Mouse (Mus musculus): ENCODE data around the gene Nab2. TPM values are rescaled to one million over a fixed set of nuclear protein-coding genes. Genes with fewer than 3 reads are reported as not detected.
"Not testable (repeated sequence)": the region's sequence is repeated elsewhere in the genome, so short reads cannot be mapped to it uniquely, and the experiment has no call there.

Gene Nab2
- polyA plus RNA-seq, 1 experiment = 40.3 TPM

GRCm38 (mm10) chr10:127665366-127666181 lies 2.8 kb downstream of the Nab2 start:
- peaks cover 6% of the 10 kb centered on the region; the same call in 1 of the 2 replicates for H3K4me1 ChIP-seq (ENCODE audit: control insufficient read depth, insufficient read depth, low read length)

DNA sequence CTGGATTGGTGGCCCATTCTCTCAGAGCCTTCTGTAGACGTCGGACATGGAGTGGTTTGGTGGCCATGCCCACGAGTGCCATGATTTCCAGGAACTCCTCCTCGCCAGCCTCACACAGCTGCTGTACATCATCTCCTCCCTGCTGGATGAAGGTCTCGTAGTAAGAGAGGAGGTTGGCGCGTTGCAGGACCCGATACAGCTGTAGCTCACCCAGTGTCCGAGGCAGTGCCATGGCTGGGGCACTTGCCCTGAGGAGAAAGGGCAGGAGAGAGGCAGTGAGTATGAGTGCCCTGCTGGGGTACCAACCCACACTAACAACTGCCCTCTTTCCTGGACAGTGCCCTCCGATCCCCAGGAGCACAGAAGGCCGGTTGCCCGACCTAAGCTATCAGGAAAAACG lies 3.5 kb downstream of the Nab2 start:
- TF ChIP-seq CTCF (IDR thresholded peaks at IDR 0.05; ENCODE audit: extremely low read depth, insufficient read depth, low read length) = no peak
- no peak for TF ChIP-seq POLR2A (IDR thresholded peaks at IDR 0.05; ENCODE audit: extremely low read depth, insufficient read depth, low read length)
- H3K4me1 ChIP-seq (ENCODE audit: control insufficient read depth, insufficient read depth, low read length) = peaks cover 6% of the 10 kb centered on the region; the same call in 1 of the 2 replicates
- H3K4me3 ChIP-seq (ENCODE audit: insufficient read depth, low read length) = peak overlapping the region; percentile 98
- H3K27ac ChIP-seq (ENCODE audit: insufficient read depth, low read length) = no peak overlapping the region

More at GRCm38 (mm10) chr10:127665366-127666181, 2.8 kb downstream of the Nab2 start:
- TF ChIP-seq CTCF (IDR thresholded peaks at IDR 0.05; ENCODE audit: extremely low read depth, insufficient read depth, low read length) (no peak), POLR2A (IDR thresholded peaks at IDR 0.05; ENCODE audit: extremely low read depth, insufficient read depth, low read length) (no peak)
- Histone ChIP-seq H3K27ac (ENCODE audit: insufficient read depth, low read length) (peak overlapping the region; percentile 99), H3K4me3 (ENCODE audit: insufficient read depth, low read length) (peak overlapping the region; percentile 98)

DNA sequence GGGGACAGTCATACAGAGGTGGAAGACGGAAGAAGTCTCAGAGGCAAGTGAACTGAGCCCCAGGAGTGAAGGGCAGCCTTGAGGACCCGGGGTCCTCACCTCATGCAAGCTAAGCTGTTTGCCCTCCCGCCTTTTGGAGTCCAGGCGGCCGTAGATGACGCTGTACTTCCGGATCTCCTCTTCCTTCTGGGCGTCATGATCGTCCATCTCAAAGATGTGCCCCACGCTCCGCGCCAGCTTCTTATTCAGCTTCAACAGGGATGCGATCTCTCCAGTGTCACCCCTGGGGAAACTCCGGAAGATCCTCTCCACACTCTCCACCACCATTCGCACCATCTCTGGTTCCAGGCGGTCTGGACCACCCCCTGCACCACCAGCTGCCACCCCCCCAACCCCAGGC lies 4.2 kb downstream of the Nab2 start:
- peak overlapping the region; percentile 98; the same call in 1 of the 2 replicates for H3K4me3 ChIP-seq (ENCODE audit: insufficient read depth, low read length)
- H3K27ac ChIP-seq (ENCODE audit: insufficient read depth, low read length) = no peak overlapping the region
- H3K4me1 ChIP-seq (ENCODE audit: control insufficient read depth, insufficient read depth, low read length) = peaks cover 6% of the 10 kb centered on the region; the same call in 1 of the 2 replicates
- TF ChIP-seq CTCF (IDR thresholded peaks at IDR 0.05; ENCODE audit: extremely low read depth, insufficient read depth, low read length) (no peak), POLR2A (IDR thresholded peaks at IDR 0.05; ENCODE audit: extremely low read depth, insufficient read depth, low read length) (no peak)

GRCm38 (mm10) chr10:127663590-127663989 lies 4.8 kb downstream of the Nab2 start:
- no peak for TF ChIP-seq POLR2A (IDR thresholded peaks at IDR 0.05; ENCODE audit: extremely low read depth, insufficient read depth, low read length)
- TF ChIP-seq CTCF (IDR thresholded peaks at IDR 0.05; ENCODE audit: extremely low read depth, insufficient read depth, low read length) = no peak
- no peak overlapping the region for H3K27ac ChIP-seq (ENCODE audit: insufficient read depth, low read length)
- peaks cover 6% of the 10 kb centered on the region; the same call in 1 of the 2 replicates for H3K4me1 ChIP-seq (ENCODE audit: control insufficient read depth, insufficient read depth, low read length)
- peak overlapping the region; percentile 98; the same call in 1 of the 2 replicates for H3K4me3 ChIP-seq (ENCODE audit: insufficient read depth, low read length)

- H3K4me1 ChIP-seq (ENCODE audit: control insufficient read depth, insufficient read depth, low read length) = peaks cover 6% of the 10 kb centered on the region; the same call in 1 of the 2 replicates
- no peak for TF ChIP-seq POLR2A (IDR thresholded peaks at IDR 0.05; ENCODE audit: extremely low read depth, insufficient read depth, low read length)
- TF ChIP-seq CTCF (IDR thresholded peaks at IDR 0.05; ENCODE audit: extremely low read depth, insufficient read depth, low read length) = no peak
- peak overlapping the region; percentile 16 for H3K4me3 ChIP-seq (ENCODE audit: insufficient read depth, low read length)
- peak overlapping the region; percentile 91 for H3K27ac ChIP-seq (ENCODE audit: insufficient read depth, low read length)
Measured at GRCm38 (mm10) chr10:127662666-127663253, 5.6 kb downstream of the Nab2 start.

DNA sequence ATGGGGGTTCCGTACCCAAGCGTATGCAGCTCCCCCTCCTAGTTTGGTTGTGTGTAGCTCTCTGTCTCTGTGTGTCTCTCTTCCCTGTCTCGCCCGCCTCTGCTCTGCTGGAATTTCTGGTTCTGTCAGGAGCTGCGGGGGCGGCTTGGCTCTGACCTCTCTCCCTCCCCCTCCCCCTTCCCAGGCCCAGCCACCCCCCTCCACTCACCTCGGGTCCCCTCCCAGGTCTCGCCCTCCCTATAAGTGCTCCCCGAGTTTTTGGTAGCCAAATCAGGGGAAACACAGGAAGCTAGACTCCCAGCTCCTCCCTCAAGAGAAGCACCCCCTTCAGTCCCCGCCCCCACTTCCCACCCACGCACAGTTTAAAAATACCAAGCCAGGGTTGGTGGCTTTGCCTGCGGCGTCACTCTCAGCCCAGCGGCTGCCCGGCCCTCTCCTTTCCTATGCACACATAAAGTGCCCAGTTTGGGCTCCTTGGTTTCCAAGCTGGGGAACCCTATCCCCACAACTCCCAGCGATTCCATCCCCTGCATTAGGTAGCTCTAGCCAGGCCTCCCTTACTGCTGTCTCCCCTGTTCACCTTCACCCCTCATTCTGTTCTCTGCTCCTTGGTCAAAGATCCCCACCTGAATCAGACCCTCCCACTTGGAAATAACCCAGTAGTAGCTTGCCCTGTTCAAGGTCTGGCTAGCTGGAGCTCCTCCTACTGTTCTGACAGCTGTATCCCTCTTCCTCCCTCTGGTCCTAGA lies 6.3 kb downstream of the Nab2 start:
- peak overlapping the region; percentile 91 for H3K27ac ChIP-seq (ENCODE audit: insufficient read depth, low read length)
- peaks cover 4% of the 10 kb centered on the region; the same call in 1 of the 2 replicates for H3K4me1 ChIP-seq (ENCODE audit: control insufficient read depth, insufficient read depth, low read length)
- 0 out of 2 replicates have a peak, but pooled peaks have one; percentile 38 for TF ChIP-seq POLR2A (IDR thresholded peaks at IDR 0.05; ENCODE audit: extremely low read depth, insufficient read depth, low read length)
- TF ChIP-seq CTCF (IDR thresholded peaks at IDR 0.05; ENCODE audit: extremely low read depth, insufficient read depth, low read length) = no peak
- H3K4me3 ChIP-seq (ENCODE audit: insufficient read depth, low read length) = peak overlapping the region; percentile 16

GRCm38 (mm10) chr10:127661291-127661914 lies 7.0 kb downstream of the Nab2 start:
- Histone ChIP-seq H3K4me3 (ENCODE audit: insufficient read depth, low read length) (no peak overlapping the region; the same call in 1 of the 2 replicates), H3K4me1 (ENCODE audit: control insufficient read depth, insufficient read depth, low read length) (peaks cover 4% of the 10 kb centered on the region; the same call in 1 of the 2 replicates), H3K27ac (ENCODE audit: insufficient read depth, low read length) (peak overlapping the region; percentile 43)
- TF ChIP-seq POLR2A (IDR thresholded peaks at IDR 0.05; ENCODE audit: extremely low read depth, insufficient read depth, low read length) = no peak
- no peak for TF ChIP-seq CTCF (IDR thresholded peaks at IDR 0.05; ENCODE audit: extremely low read depth, insufficient read depth, low read length)

DNA sequence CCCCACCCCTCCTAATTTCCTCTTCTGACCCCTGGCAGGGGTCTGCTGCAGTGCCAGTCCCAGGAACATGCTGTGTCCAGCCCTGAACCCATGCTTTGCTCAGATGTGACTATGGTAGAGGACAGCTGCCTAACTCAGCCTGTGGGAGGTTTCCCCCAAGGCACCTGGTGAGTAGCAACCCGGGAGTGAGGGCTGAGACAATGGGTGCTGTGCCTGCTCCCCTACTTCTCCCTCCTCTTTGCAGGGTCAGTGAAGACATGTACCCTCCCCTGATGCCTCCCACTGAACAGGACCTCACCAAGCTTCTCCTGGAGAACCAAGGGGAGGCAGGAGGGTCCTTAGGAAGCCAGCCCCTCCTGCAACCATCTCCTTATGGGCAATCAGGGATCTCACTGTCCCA lies 8.8 kb downstream of the Nab2 start:
- TF ChIP-seq POLR2A (IDR thresholded peaks at IDR 0.05; ENCODE audit: extremely low read depth, insufficient read depth, low read length) (no peak), CTCF (IDR thresholded peaks at IDR 0.05; ENCODE audit: extremely low read depth, insufficient read depth, low read length) (no peak)
- Histone ChIP-seq H3K4me1 (ENCODE audit: control insufficient read depth, insufficient read depth, low read length) (peaks cover 4% of the 10 kb centered on the region; the same call in 1 of the 2 replicates), H3K27ac (ENCODE audit: insufficient read depth, low read length) (no peak overlapping the region), H3K4me3 (ENCODE audit: insufficient read depth, low read length) (no peak overlapping the region)

DNA sequence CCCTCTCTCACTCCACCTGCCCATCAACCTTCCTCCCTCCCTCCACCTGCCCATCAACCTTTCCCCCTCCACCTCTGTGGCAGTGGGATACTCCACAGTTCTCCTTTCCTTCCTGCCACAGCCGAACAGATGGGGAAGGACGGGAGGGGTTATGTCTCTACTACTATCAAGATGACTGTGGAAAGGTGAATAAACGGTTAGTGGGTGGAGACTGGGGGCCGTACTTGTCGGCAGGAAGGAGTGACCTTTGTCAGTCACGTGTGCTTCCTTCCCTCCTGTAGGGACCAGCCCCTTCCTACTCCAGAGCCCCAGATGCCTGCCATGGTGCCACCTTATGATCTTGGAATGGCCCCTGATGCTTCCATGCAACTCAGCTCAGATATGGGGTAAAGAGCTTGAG lies 10.3 kb downstream of the Nab2 start:
- TF ChIP-seq POLR2A (IDR thresholded peaks at IDR 0.05; ENCODE audit: extremely low read depth, insufficient read depth, low read length) (no peak), CTCF (IDR thresholded peaks at IDR 0.05; ENCODE audit: extremely low read depth, insufficient read depth, low read length) (no peak)
- Histone ChIP-seq H3K4me3 (ENCODE audit: insufficient read depth, low read length) (no peak overlapping the region), H3K27ac (ENCODE audit: insufficient read depth, low read length) (no peak overlapping the region), H3K4me1 (ENCODE audit: control insufficient read depth, insufficient read depth, low read length) (peaks cover 4% of the 10 kb centered on the region; the same call in 1 of the 2 replicates)

DNA sequence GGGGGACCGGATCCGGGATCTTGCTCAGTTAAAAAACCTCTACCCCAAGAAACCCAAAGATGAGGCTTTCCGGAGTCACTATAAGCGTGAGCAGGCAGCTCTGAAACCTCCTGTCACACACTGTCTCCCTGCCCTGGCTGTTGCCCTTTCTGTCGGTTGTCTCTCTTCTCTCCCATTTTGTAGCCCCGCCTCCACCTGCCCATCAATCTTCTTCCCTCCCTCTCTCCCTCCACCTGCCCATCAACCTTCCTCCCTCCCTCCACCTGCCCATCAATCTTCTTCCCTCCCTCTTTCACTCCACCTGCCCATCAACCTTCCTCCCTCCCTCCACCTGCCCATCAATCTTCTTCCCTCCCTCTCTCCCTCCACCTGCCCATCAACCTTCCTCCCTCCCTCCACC lies 10.8 kb downstream of the Nab2 start:
- H3K27ac ChIP-seq (ENCODE audit: insufficient read depth, low read length); H3K4me3 ChIP-seq (ENCODE audit: insufficient read depth, low read length); H3K4me1 ChIP-seq (ENCODE audit: control insufficient read depth, insufficient read depth, low read length): not testable (repeated sequence)

Measured in cortical plate, adult 2 months (tissue).